Mouse (Mus musculus): ENCODE results near the gene Olfr159.

Gene Olfr159

DNA sequence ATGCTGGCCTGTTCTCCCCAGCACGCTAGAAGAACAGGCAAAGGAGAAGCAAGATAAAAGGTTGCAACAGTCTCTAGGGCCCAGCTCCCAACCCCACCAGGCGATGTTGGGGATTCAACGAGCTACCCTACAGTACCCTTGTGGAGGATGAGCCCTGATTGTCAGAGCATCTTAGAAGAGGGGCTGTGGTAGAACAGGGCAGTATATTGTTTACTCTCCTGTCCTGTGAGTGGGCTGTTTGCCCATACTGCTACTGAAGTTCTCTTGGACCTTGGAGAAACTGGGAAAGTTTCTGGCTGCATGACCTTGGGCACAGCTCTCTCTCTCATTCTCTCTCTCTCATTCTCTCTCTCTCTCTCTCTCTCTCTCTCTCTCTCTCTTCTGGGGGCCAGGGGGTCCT, 41.7 kb downstream of the Olfr159 start:
- DNase-seq, result no peak

DNA sequence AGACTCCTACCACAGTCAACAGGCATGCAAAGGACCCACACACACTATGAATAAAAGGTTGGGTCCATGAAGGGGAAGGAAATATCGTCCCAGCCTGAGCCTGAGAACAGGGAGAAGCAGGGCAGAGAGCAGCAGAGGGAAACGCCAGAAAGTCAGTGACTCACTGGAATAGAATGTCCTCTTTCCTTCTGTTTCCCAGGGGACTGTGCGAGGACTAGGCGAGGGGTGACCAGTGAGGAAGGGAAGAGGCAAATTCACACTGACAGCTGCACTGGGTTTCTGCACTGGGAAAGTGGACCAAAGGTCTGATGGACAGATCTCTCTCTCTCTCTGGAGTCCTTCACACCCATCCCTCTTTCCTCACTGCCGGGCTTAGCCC, 42.2 kb downstream of the Olfr159 start:
- no peak for DNase-seq

DNA sequence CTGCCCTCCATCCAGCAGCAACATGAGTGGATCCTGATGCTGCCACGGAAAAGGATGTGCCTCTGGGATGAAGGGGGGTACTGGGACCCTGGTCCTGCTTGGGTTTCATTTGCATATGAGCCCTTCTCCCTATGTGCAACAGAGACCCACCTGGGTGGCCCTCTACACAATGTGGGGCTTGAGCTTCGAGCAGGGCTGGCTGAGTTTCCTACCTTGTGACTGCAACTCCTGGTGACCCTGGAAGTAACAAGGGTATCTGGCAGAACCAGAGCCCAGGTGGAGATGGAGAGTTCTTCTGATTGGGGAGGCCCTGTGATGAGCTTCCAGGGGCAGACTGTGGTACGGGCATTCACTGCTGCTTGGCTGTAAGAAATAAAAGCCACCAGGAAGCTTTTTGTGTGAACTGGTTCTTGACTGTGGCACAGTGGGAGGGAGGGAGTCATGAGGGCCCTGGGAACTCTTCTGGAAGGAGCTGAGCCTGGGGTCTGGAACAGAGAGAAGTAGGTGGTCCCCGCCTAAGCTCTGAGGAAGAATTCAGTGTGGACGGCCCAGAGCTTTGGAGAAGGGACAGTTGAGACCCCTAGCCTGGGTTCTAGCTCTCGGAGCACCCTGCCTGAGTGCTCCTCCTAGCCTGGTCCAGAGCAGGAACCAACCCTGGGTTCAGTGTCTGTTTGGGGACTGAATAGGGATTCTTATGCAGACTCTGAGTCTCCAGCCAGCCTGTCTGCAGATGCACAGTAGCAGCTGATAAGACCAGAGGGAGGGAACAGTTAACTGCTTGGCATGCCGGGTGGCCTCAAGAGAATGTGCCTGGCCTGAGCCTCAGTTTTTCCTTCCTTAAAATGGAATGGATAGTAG, 42.9 kb downstream of the Olfr159 start:
- no peak for DNase-seq

DNA sequence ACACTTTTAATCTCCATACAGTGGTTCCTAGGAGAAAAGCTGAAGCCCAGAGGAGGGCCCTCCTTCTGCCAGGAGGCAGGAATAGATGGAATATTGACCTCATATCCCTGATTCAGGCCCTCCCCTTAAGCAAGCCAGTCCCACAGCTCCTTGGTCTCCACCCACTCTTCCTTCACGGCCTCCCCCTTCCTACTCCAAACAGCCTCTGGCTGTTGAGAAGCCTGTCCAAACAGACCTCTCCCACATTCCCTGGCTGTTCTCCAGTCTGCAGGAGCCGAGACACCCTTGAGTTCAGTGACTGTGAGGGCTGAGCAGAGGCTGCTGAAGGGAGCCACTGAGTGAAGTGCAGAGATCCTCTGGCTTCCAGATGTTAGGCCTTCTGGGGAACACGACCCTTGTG, 43.8 kb downstream of the Olfr159 start, which contains the start of gene Hrct1:
Hrct1 (plus strand) TSS at position 194 of the 400 bp plus-strand sequence.
- DNase-seq, result no peak

DNA sequence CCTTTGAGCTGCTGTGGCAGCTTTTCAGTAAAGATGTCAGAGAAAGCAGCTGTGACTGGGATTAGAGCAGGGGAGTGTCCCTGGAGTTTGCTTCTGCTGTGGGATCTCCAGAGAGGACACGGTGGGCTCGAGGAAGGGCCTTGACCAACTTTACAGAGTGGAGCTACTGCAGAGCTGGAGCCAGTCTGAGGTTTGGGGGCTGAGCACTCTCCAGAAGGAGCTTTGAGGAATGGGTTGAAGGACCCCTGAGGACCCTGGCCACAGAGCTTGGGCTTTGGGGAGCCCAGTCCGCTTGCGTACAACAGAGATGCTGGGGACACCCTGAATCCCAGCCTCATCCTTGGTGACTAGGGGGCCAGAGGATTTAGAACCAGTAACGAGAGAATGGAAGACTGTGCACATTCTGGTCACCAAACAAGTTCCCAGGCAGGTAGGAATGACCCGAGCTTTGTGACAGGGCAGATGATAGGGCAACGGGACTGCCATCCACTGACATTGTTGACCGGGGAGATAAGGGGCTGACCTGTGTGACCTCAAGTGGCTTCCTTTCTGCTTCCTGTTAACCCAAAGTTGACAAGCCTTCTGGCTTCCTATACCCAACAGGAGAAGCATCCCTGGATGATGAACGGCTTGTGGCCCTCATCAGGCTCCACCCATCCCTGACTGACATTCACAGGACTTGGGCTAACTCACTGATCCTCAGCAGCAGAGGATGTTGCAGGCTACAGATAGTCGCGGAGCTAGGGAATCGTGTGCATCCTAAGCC, 44.4 kb downstream of the Olfr159 start:
- no peak for DNase-seq

DNA sequence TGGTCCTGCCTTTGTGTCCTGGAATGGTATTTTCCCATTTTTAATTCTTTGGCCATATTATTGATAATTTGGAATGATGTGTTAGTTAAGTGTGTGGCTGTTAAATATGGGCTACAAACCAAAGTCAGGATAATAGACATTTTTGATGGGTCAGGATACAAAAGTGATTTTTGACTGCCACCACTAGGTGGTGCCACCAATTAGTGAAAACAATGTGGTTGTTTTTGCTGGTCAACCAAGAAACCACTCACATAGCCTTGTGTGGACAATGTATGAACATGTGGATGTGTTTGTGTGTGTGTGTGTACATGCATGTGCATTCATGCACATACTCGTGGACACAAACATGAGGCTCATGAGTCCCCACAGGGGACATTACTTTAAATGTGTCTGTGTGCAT, 46.0 kb downstream of the Olfr159 start:
- peak; percentile 42 for DNase-seq

DNA sequence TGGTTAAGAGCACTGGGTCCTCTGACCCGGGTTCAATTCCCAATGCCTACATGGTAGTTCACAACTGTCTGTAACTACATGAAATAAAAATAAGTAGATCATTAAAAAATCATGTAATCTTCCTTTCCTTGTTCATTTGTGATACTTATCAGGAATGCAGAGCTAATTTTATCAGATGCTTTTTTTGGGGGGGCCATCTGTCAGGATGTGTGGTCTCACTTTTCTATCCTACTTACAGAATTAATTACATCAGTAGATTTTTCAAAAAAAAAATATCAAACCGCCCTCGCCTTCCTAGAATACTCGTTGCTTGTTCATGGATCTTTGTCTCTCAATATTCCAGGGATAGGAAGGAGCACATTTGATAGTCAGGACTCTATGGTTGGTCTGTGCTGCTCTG, 48.6 kb downstream of the Olfr159 start:
- no peak for DNase-seq

DNA sequence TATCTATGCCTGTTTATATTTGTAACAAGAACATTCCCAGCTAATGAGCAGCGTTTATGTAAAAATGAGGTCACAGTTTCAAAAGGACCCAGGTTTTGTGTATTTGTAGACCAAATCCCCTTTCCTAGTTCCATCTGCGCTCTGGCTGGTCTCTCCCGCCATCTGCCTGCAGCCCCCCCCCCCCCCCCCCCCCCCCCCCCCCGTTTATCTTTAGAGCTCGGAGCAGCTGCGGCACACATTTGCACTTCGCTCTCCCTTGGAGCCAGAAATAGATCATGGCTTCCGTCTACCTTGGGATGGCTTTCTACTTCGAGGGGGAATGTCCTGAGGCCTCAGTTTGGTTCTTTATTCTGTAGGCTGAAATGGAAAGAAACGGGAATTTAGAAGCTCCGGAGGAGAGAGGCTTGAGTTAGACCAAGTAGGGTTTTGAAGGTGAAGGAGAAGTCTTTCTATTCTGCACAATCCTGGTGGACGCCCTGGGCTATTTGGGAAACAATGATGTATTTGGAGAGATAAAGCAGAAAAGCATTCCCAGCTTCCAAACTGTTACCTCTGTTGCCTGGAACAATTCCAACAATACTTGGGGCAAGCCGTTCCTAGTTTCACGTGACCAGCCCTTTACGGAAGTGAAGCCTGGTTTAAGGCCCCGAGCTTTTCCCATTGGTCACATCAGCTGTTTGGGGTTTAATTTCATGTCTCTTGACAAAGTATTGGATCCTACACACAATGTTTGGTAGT, 50.1 kb downstream of the Olfr159 start:
- no peak for DNase-seq

Measured in thymus, postnatal 4 days (tissue).